Mouse (Mus musculus) midbrain, embryonic 14.5 days (tissue): Measurements from ENCODE around the gene Gm47969. TPM values are rescaled to one million over a fixed set of nuclear protein-coding genes. Genes with fewer than 3 reads are reported as not detected.

Source experiments
- ATAC-seq: fragments of 200-750 bp; cut with Nextera tagmentation; 2 replicates; pipeline ENCODE4 v1.8.0; 2017; ENCODE audit warnings: moderate number of reproducible peaks, moderate library complexity; ENCODE audit not compliant: low FRiP score, low TSS enrichment
- DNase-seq: peaks from one replicate; pipeline ENCODE4 v3.0.0-alpha.2; 2015
- H3K27ac ChIP-seq: fragments of 300-500 bp; sonication (generic); replicated peaks from 2 replicates; pipeline ENCODE4 v1.5.1; 2014; ENCODE audit warnings: mild to moderate bottlenecking, low read depth, low read length, moderate library complexity
- H3K27me3 ChIP-seq: fragments of 300-500 bp; sonication (generic); 2 replicates; pipeline ENCODE4 v1.6.1; 2014; ENCODE audit warnings: low read length, control low read depth, mixed read lengths; ENCODE audit not compliant: control insufficient read depth, insufficient read depth
- H3K36me3 ChIP-seq: fragments of 300-500 bp; sonication (generic); 2 replicates; pipeline ENCODE4 v1.6.1; 2014; ENCODE audit warnings: low read length, control low read depth; ENCODE audit not compliant: control insufficient read depth, insufficient read depth
- H3K4me1 ChIP-seq: fragments of 300-500 bp; sonication (generic); 2 replicates; pipeline ENCODE4 v1.6.1; 2014; ENCODE audit warnings: mild to moderate bottlenecking, antibody characterized with exemption, low read length, control low read depth; ENCODE audit not compliant: control insufficient read depth, insufficient read depth
- H3K4me2 ChIP-seq: fragments of 300-500 bp; sonication (generic); 2 replicates; pipeline ENCODE4 v1.6.1; 2014; ENCODE audit warnings: mild to moderate bottlenecking, low read length, moderate library complexity
- H3K4me3 ChIP-seq: fragments of 300-500 bp; sonication (generic); replicated peaks from 2 replicates; pipeline ENCODE4 v1.5.1; 2014; ENCODE audit warnings: low read depth, low read length
- H3K9ac ChIP-seq: fragments of 300-500 bp; sonication (generic); replicated peaks from 2 replicates; pipeline ENCODE4 v1.6.1; 2014; ENCODE audit warnings: mild to moderate bottlenecking, low read length, moderate library complexity
- H3K9me3 ChIP-seq: fragments of 300-500 bp; sonication (generic); 2 replicates; pipeline ENCODE4 v1.6.1; 2016; ENCODE audit warnings: low read length, control low read depth, mixed read lengths; ENCODE audit not compliant: control insufficient read depth
- WGBS: fragments of 180-500 bp; shearing (Covaris S2); extraction: QIAGEN DNeasy Blood & Tissue Kit; methylation state at CpG from one replicate; pipeline ENCODE4 v1.1.7; 2014; 5-methylcytosine and 5-hydroxymethylcytosine counted together
- polyA plus RNA-seq: library from polyadenylated mRNA; unstranded; fragments of >200 nt; fragmentation: Nextera tagmentation; extraction: Ambion mirVana; gene quantifications from 2 replicates; pipeline ENCODE4 v1.2.1, GENCODE M21; 2014

Gene Gm47969
- polyA plus RNA-seq, 1 experiment from 2014 or later, result not detected

GRCm38 (mm10) chr1:83060643-83061042, 15.9 kb downstream of the Gm47969 start, which contains the start of gene Krtap28-13:
Gene Krtap28-13 (plus strand): TSS chr1:83060930.
- ATAC-seq, result no peak
- no peak for DNase-seq

GRCm38 (mm10) chr1:83064851-83065250, 20.1 kb downstream of the Gm47969 start:
- no peak overlapping the region for H3K9ac ChIP-seq
- no peaks in the 10 kb centered on the region; the same call in 1 of the 2 replicates for H3K9me3 ChIP-seq
- no peak overlapping the region for H3K4me2 ChIP-seq
- DNase-seq (peak; percentile 73), ATAC-seq (no peak)
- no peaks in the 10 kb centered on the region for H3K27me3 ChIP-seq
- H3K27ac ChIP-seq, result no peak overlapping the region
- H3K4me3 ChIP-seq, result no peak overlapping the region
- H3K4me1 ChIP-seq, result no peaks in the 10 kb centered on the region
- no peaks in the 10 kb centered on the region for H3K36me3 ChIP-seq
- 32% methylated on average over 3 of the region's 3 CpGs for WGBS

More at GRCm38 (mm10) chr1:83060643-83061042, 15.9 kb downstream of the Gm47969 start, which contains the start of gene Krtap28-13:
- no peaks in the 10 kb centered on the region; the same call in 1 of the 2 replicates for H3K9me3 ChIP-seq
- H3K4me2 ChIP-seq, result no peak within 1 kb of the TSS
- H3K36me3 ChIP-seq, result no peaks in the 10 kb centered on the region
- no peak within 1 kb of the TSS for H3K4me3 ChIP-seq
- H3K27ac ChIP-seq, result no peak within 1 kb of the TSS
- no peaks in the 10 kb centered on the region for H3K27me3 ChIP-seq
- H3K4me1 ChIP-seq, result no peaks in the 10 kb centered on the region
- WGBS, result 93% methylated on average over 4 of the region's 4 CpGs
- no peak within 1 kb of the TSS for H3K9ac ChIP-seq

- no peak for DNase-seq
- no peaks in the 10 kb centered on the region for H3K27me3 ChIP-seq
These were observed 21.8 kb downstream of the Gm47969 start for GRCm38 (mm10) chr1:83066577-83066976.

GRCm38 (mm10) chr1:83067205-83067604, 22.5 kb downstream of the Gm47969 start:
- no peak for ATAC-seq
- Histone ChIP-seq H3K36me3 (no peaks in the 10 kb centered on the region), H3K9me3 (no peaks in the 10 kb centered on the region; the same call in 1 of the 2 replicates), H3K27me3 (no peaks in the 10 kb centered on the region), H3K4me2 (no peak overlapping the region), H3K4me3 (no peak overlapping the region), H3K27ac (no peak overlapping the region), H3K4me1 (no peaks in the 10 kb centered on the region), H3K9ac (no peak overlapping the region)
- no peak for DNase-seq
- WGBS, result 93% methylated on average over 10 of the region's 10 CpGs

More at GRCm38 (mm10) chr1:83066577-83066976, 21.8 kb downstream of the Gm47969 start:
- no peak overlapping the region for H3K9ac ChIP-seq
- no peak overlapping the region for H3K4me2 ChIP-seq
- no peak for ATAC-seq
- H3K9me3 ChIP-seq, result no peaks in the 10 kb centered on the region; the same call in 1 of the 2 replicates
- H3K4me1 ChIP-seq, result no peaks in the 10 kb centered on the region
- no peak overlapping the region for H3K27ac ChIP-seq
- WGBS, result 93% methylated on average over 4 of the region's 4 CpGs
- H3K36me3 ChIP-seq, result no peaks in the 10 kb centered on the region
- H3K4me3 ChIP-seq, result no peak overlapping the region

- Histone ChIP-seq H3K4me1 (no peaks in the 10 kb centered on the region), H3K9me3 (no peaks in the 10 kb centered on the region), H3K9ac (no peak overlapping the region), H3K27me3 (no peaks in the 10 kb centered on the region), H3K4me2 (peak overlapping the region; percentile 44), H3K4me3 (peak overlapping the region; percentile 17; the same call in 1 of the 2 replicates), H3K36me3 (no peaks in the 10 kb centered on the region), H3K27ac (no peak overlapping the region)
- 36% methylated on average over 15 of the region's 15 CpGs for WGBS
- ATAC-seq (peak; percentile 51; the same call in 1 of the 2 replicates), DNase-seq (no peak)
These were observed 30.9 kb downstream of the Gm47969 start for GRCm38 (mm10) chr1:83075526-83076189.

GRCm38 (mm10) chr1:83076190-83076917, 31.6 kb downstream of the Gm47969 start:
- 0 out of 2 replicates have a peak overlapping the region, but pooled peaks have one; percentile 12 for H3K9ac ChIP-seq
- WGBS, result 46% methylated on average over 11 of the region's 11 CpGs
- ATAC-seq, result peak; percentile 88

GRCm38 (mm10) chr1:83077016-83077415, 32.3 kb downstream of the Gm47969 start:
- H3K9ac ChIP-seq, result no peak overlapping the region
- WGBS, result 85% methylated on average over 6 of the region's 6 CpGs
- H3K4me2 ChIP-seq, result no peak overlapping the region
- H3K4me3 ChIP-seq, result no peak overlapping the region
- H3K36me3 ChIP-seq, result no peaks in the 10 kb centered on the region
- H3K27ac ChIP-seq, result no peak overlapping the region
- ATAC-seq (no peak), DNase-seq (no peak)
- no peaks in the 10 kb centered on the region for H3K27me3 ChIP-seq
- H3K4me1 ChIP-seq, result no peaks in the 10 kb centered on the region
- H3K9me3 ChIP-seq, result no peaks in the 10 kb centered on the region

More at GRCm38 (mm10) chr1:83076190-83076917, 31.6 kb downstream of the Gm47969 start:
- Histone ChIP-seq H3K4me1 (no peaks in the 10 kb centered on the region), H3K4me3 (peak overlapping the region; percentile 17; the same call in 1 of the 2 replicates), H3K27me3 (no peaks in the 10 kb centered on the region), H3K9me3 (no peaks in the 10 kb centered on the region), H3K27ac (no peak overlapping the region), H3K4me2 (peak overlapping the region; percentile 44), H3K36me3 (no peaks in the 10 kb centered on the region)
- peak; percentile 88 for DNase-seq

- 91% methylated on average over 2 of the region's 2 CpGs for whole genome bisulfite sequencing
- H3K27me3 ChIP-seq, result no peaks in the 10 kb centered on the region
- no peak for ATAC-seq
These were observed 40.1 kb downstream of the Gm47969 start for GRCm38 (mm10) chr1:83084790-83085189.

More at GRCm38 (mm10) chr1:83084790-83085189, 40.1 kb downstream of the Gm47969 start:
- H3K9ac ChIP-seq, result no peak overlapping the region
- no peaks in the 10 kb centered on the region for H3K36me3 ChIP-seq
- H3K4me3 ChIP-seq, result no peak overlapping the region
- DNase-seq, result no peak
- no peak overlapping the region for H3K4me2 ChIP-seq
- H3K9me3 ChIP-seq, result no peaks in the 10 kb centered on the region
- no peak overlapping the region for H3K27ac ChIP-seq
- H3K4me1 ChIP-seq, result no peaks in the 10 kb centered on the region
